Mouse (Mus musculus) limb, embryonic 11.5 days (tissue): ENCODE results near the gene Ldb3. TPM values are rescaled to one million over a fixed set of nuclear protein-coding genes. Genes with fewer than 3 reads are reported as not detected.
A peak's percentile ranks its signal among the peaks of the same experiment; 100 is the strongest.

Source experiments
- ATAC-seq: fragments of 200-750 bp; cut with Nextera tagmentation; 2 replicates; pipeline ENCODE4 v1.8.0; 2017; ENCODE audit warnings: low read depth; ENCODE audit not compliant: insufficient number of reproducible peaks, low FRiP score, low TSS enrichment
- DNase-seq: peaks from one replicate; pipeline ENCODE4 v3.0.0-alpha.2; 2015; ENCODE audit warnings: low spot score
- H3K27ac ChIP-seq: fragments of 300-500 bp; sonication (generic); replicated peaks from 2 replicates; pipeline ENCODE4 v1.5.1; 2014; ENCODE audit warnings: low read depth, mild to moderate bottlenecking, low read length
- H3K27me3 ChIP-seq: fragments of 300-500 bp; sonication (generic); 2 replicates; pipeline ENCODE4 v1.6.1; 2014; ENCODE audit warnings: mild to moderate bottlenecking, low read length, mixed read lengths; ENCODE audit not compliant: control insufficient read depth, insufficient read depth
- H3K36me3 ChIP-seq: fragments of 300-500 bp; sonication (generic); 2 replicates; pipeline ENCODE4 v1.6.1; 2014; ENCODE audit warnings: mild to moderate bottlenecking, low read length, moderate library complexity, mixed read lengths; ENCODE audit not compliant: control insufficient read depth, insufficient read depth
- H3K4me1 ChIP-seq: fragments of 300-500 bp; sonication (generic); 2 replicates; pipeline ENCODE4 v1.6.1; 2014; ENCODE audit warnings: low read length, mixed read lengths; ENCODE audit not compliant: control insufficient read depth, insufficient read depth
- H3K4me2 ChIP-seq: fragments of 300-500 bp; sonication (generic); 2 replicates; pipeline ENCODE4 v1.6.1; 2014; ENCODE audit warnings: low read depth, mild to moderate bottlenecking, moderate library complexity; ENCODE audit not compliant: severe bottlenecking
- H3K4me3 ChIP-seq: fragments of 300-500 bp; sonication (generic); 2 replicates; pipeline ENCODE4 v1.5.1; 2014; ENCODE audit warnings: low read depth, low read length
- H3K9ac ChIP-seq: fragments of 300-500 bp; sonication (generic); 2 replicates; pipeline ENCODE4 v1.6.1; 2014; ENCODE audit warnings: mild to moderate bottlenecking, low read length
- H3K9me3 ChIP-seq: fragments of 300-500 bp; sonication (generic); 2 replicates; pipeline ENCODE4 v1.6.1; 2016; ENCODE audit warnings: low read length; ENCODE audit not compliant: control insufficient read depth
- WGBS: fragments of 180-500 bp; shearing (Covaris S2); extraction: QIAGEN DNeasy Blood & Tissue Kit; methylation state at CpG from one replicate; pipeline ENCODE4 v1.1.7; 2014; 5-methylcytosine and 5-hydroxymethylcytosine counted together
- polyA plus RNA-seq: library from polyadenylated mRNA; unstranded; fragments of >200 nt; fragmentation: Nextera tagmentation; extraction: Ambion mirVana; gene quantifications from 2 replicates; pipeline ENCODE4 v1.2.1, GENCODE M21; 2014

Ldb3 gene
- polyA plus RNA-seq, result 0.65 and 0.68 TPM in 2 replicates

DNA sequence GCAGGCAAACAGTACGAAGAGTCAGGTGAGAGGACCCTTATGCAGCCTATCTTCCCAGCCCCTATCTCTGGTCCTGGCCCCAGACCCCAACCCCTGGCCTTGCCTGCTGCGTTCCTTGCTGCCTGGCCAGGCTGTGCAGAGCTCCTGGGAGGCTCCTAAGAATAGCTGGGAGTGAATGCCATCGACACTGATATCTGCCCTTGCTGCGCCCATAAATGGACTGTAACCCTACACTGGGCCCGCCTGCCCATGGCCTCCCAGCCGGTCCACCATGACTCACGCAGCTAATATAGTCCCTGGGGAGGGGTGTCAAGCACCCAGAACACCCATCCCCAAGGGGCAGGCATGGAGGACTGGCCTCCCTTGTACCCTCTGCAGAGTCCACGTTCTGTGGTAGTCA, at the start of gene Ldb3:
Gene Ldb3, minus strand, starts transcription at position 185 of the 400 bp plus-strand sequence.
- Histone ChIP-seq H3K4me3 (no peak within 1 kb of the TSS), H3K4me2 (no peak within 1 kb of the TSS), H3K4me1 (no peaks in the 10 kb centered on the region), H3K36me3 (no peaks in the 10 kb centered on the region), H3K9ac (no peak within 1 kb of the TSS), H3K27ac (no peak within 1 kb of the TSS), H3K27me3 (no peaks in the 10 kb centered on the region), H3K9me3 (no peaks in the 10 kb centered on the region)
- DNase-seq, result no peak
- whole genome bisulfite sequencing, result 50% methylated on average over 8 of the region's 8 CpGs
- no peak for ATAC-seq

- H3K9ac ChIP-seq, result no peak overlapping the region
- DNase-seq (no peak), ATAC-seq (no peak)
- 86% methylated on average over 6 of the region's 6 CpGs for WGBS
- H3K36me3 ChIP-seq, result no peaks in the 10 kb centered on the region
- no peak overlapping the region for H3K27ac ChIP-seq
- H3K4me2 ChIP-seq, result no peak overlapping the region
- no peak overlapping the region for H3K4me3 ChIP-seq
- no peaks in the 10 kb centered on the region for H3K27me3 ChIP-seq
- no peaks in the 10 kb centered on the region for H3K9me3 ChIP-seq
- H3K4me1 ChIP-seq, result no peaks in the 10 kb centered on the region
These were observed 47.2 kb upstream of the Ldb3 start for GRCm38 (mm10) chr14:34635721-34636120.

- Histone ChIP-seq H3K27ac (no peak overlapping the region), H3K4me2 (no peak overlapping the region), H3K36me3 (no peaks in the 10 kb centered on the region), H3K4me3 (no peak overlapping the region), H3K9ac (no peak overlapping the region), H3K9me3 (no peaks in the 10 kb centered on the region), H3K4me1 (no peaks in the 10 kb centered on the region), H3K27me3 (no peaks in the 10 kb centered on the region)
- ATAC-seq (no peak), DNase-seq (no peak)
- 36% methylated on average over 7 of the region's 7 CpGs for WGBS
These were observed 46.7 kb upstream of the Ldb3 start for GRCm38 (mm10) chr14:34635192-34635591.

DNA sequence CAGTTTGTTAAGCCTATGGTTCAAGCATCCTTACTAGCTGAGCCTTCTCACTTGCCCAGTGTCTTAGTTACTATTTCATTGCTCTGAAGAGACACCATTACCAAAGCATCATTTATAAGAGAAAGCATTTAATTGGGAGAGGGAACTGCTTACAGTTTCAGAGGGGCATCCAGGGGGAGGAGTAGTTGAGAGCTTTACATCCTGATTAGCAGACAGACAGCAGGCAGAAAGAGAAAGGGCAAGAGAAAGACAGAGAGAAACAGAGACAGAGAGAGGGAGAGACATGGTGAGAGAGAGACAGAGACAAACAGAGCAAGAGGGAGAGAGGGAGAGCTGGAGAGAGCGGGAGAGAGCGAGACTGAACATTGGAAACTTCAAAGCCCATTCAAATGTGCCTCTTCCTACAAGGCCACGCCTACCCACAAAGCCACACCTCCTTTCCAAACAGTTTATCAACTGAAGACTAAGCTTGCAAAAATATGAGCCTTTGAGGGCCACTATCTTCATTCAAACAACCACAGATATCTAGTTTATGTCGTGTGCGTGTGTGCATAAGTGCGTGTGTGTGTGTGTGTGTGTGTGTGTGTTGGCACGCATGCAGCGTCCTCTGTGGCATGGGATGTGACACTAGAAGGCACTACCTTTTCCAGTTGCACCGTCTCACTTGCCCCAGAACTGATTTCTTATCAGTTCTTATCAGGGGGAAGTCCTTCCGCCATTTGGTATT, 44.4 kb upstream of the Ldb3 start:
- H3K9me3 ChIP-seq, result no peaks in the 10 kb centered on the region
- no peaks in the 10 kb centered on the region for H3K27me3 ChIP-seq
- WGBS, result 76% methylated on average over 10 of the region's 10 CpGs
- H3K4me3 ChIP-seq, result no peak overlapping the region
- H3K36me3 ChIP-seq, result no peaks in the 10 kb centered on the region
- H3K4me1 ChIP-seq, result no peaks in the 10 kb centered on the region
- H3K9ac ChIP-seq, result no peak overlapping the region
- no peak overlapping the region for H3K27ac ChIP-seq
- DNase-seq (no peak), ATAC-seq (no peak)
- H3K4me2 ChIP-seq, result no peak overlapping the region

DNA sequence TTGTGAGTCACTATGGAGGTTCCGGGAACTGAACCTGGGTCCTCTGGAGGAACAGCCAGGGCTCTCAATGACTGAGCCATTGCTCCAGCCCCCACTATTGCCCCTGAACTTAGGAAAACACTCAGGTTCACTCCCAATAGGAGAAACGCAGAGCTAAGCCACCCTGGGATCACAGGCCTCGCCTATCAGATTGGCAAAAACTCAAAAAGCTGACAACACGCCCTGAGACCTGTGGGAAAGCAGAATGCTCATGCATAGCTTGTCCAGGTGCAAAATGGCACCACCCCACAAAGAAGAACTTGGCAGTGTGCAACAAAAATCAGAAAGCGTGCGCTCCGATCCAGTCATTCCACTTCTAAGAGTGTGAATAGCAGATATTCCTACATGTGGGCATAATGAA, 38.3 kb upstream of the Ldb3 start:
- H3K4me1 ChIP-seq, result no peaks in the 10 kb centered on the region
- DNase-seq (no peak), ATAC-seq (no peak)
- H3K9me3 ChIP-seq, result no peaks in the 10 kb centered on the region
- WGBS, result 92% methylated on average over 7 of the region's 7 CpGs
- H3K27me3 ChIP-seq, result no peaks in the 10 kb centered on the region
- no peak overlapping the region for H3K4me2 ChIP-seq
- no peaks in the 10 kb centered on the region for H3K36me3 ChIP-seq
- H3K9ac ChIP-seq, result no peak overlapping the region
- no peak overlapping the region for H3K4me3 ChIP-seq
- no peak overlapping the region for H3K27ac ChIP-seq

GRCm38 (mm10) chr14:34623531-34624210, 35.2 kb upstream of the Ldb3 start:
- no peak overlapping the region for H3K27ac ChIP-seq
- no peaks in the 10 kb centered on the region for H3K4me1 ChIP-seq
- no peaks in the 10 kb centered on the region for H3K27me3 ChIP-seq
- no peak overlapping the region for H3K9ac ChIP-seq
- no peaks in the 10 kb centered on the region for H3K9me3 ChIP-seq
- no peak for ATAC-seq
- H3K4me3 ChIP-seq, result no peak overlapping the region
- DNase-seq, result no peak
- WGBS, result 73% methylated on average over 16 of the region's 16 CpGs
- no peaks in the 10 kb centered on the region for H3K36me3 ChIP-seq
- H3K4me2 ChIP-seq, result no peak overlapping the region

DNA sequence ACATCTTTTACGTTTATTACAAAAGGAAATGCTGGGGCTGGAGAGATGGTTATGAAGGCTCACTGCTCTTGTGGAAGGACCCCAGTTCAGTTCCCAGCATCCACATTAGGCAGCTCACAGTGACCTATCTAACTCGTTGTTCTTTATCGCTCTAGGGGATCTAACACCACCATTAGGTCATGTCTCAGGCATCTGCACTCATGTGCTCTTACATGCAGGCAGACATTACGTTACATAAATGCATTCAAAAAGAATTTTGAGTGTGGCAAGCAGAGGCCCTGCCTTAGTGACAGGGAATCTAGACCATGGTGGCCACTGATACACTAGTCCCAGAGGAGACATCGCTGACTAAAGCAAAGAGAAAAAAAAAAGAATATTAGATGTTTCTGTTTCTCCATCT, 34.6 kb upstream of the Ldb3 start:
- Histone ChIP-seq H3K27ac (no peak overlapping the region), H3K4me3 (no peak overlapping the region), H3K9ac (no peak overlapping the region), H3K9me3 (no peaks in the 10 kb centered on the region), H3K27me3 (no peaks in the 10 kb centered on the region), H3K4me1 (no peaks in the 10 kb centered on the region), H3K4me2 (no peak overlapping the region), H3K36me3 (no peaks in the 10 kb centered on the region)
- no peak for ATAC-seq
- 87% methylated on average over 5 of the region's 5 CpGs for WGBS
- DNase-seq, result no peak

GRCm38 (mm10) chr14:34620611-34621376, 32.3 kb upstream of the Ldb3 start:
- H3K27me3 ChIP-seq, result peaks cover 1% of the 10 kb centered on the region; the same call in 1 of the 2 replicates
- H3K4me3 ChIP-seq, result no peak overlapping the region
- H3K27ac ChIP-seq, result no peak overlapping the region
- DNase-seq (peak; percentile 53), ATAC-seq (no peak)
- H3K36me3 ChIP-seq, result no peaks in the 10 kb centered on the region
- no peaks in the 10 kb centered on the region for H3K4me1 ChIP-seq
- H3K9me3 ChIP-seq, result no peaks in the 10 kb centered on the region
- H3K9ac ChIP-seq, result no peak overlapping the region
- 40% methylated on average over 10 of the region's 10 CpGs for WGBS
- H3K4me2 ChIP-seq, result no peak overlapping the region
